ENCODE assay signal across 28 mouse cellular contexts in the genomic region with DNA sequence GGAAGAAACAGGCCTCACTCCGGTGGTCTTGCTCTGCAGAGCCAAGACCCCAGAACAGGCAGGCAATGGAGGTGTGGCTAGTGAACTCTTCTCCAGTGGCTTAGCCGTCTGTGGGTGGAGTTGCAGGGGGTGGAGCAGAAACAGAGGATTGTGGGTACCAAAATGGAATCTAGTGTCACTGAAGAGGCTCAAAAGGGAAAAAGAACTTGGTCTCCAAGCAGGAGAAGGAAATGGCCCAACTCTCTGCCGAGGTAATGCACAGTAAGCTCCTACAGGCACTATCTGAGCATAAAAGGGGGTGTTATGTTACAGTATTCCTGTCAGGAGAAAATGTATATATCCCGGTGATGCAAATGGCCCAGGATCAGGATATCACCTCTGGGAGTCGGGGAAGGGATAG.
DNase-seq lines count a peak whose midpoint lies in the region; ATAC-seq and TF ChIP-seq lines count a peak whose summit lies in the region.
"Had no signal": no experiment of that assay in that cellular context is flagged by ENCODE, and none has a peak within 500 bp of the region (broad histone marks: within the 10 kb centered on the region; RNA-seq: fewer than 3 reads in every experiment).

No protein-coding gene starts in this region.

- peaks cover 21% of the 10 kb centered on the region for H3K4me1 ChIP-seq in midbrain, embryonic 11.5 days (ENCODE audit: control insufficient read depth, insufficient read depth, low read length)
- H3K4me1 ChIP-seq in midbrain, postnatal 0 days (ENCODE audit: insufficient read depth, low read length), result no peaks in the 10 kb centered on the region
- peaks cover 3% of the 10 kb centered on the region for H3K4me1 ChIP-seq in ES-Bruce4 (ENCODE audit: control insufficient read depth, insufficient read depth, low read length)
- peaks cover 7% of the 10 kb centered on the region for H3K4me1 ChIP-seq in hindbrain, embryonic 16.5 days (ENCODE audit: control insufficient read depth, insufficient read depth, low read depth, low read length)

- no peaks in the 10 kb centered on the region for H3K27me3 ChIP-seq in midbrain, embryonic 11.5 days (ENCODE audit: control insufficient read depth, insufficient read depth, low read length)
- no peaks in the 10 kb centered on the region for H3K27me3 ChIP-seq in midbrain, postnatal 0 days (ENCODE audit: insufficient read depth, low read length)
- H3K27me3 ChIP-seq in ES-Bruce4 (ENCODE audit: control insufficient read depth, insufficient read depth, low read length, poor library complexity, severe bottlenecking), result no peaks in the 10 kb centered on the region
- no peaks in the 10 kb centered on the region for H3K27me3 ChIP-seq in hindbrain, embryonic 16.5 days (replicated peaks; ENCODE audit: control insufficient read depth, insufficient read depth, low read length)
- H3K27me3 ChIP-seq: embryonic facial prominence, embryonic 12.5 days; embryonic facial prominence, embryonic 15.5 days; hindbrain, embryonic 15.5 days; Patski had no signal

- H3K4me2 ChIP-seq in midbrain, embryonic 11.5 days, result no peak overlapping the region
- no peak overlapping the region for H3K4me2 ChIP-seq in midbrain, postnatal 0 days (ENCODE audit: low read depth, low read length, poor library complexity, severe bottlenecking)
- H3K4me2 ChIP-seq in hindbrain, embryonic 16.5 days (ENCODE audit: low read length), result no peak overlapping the region
- H3K4me2 ChIP-seq: embryonic facial prominence, embryonic 12.5 days; embryonic facial prominence, embryonic 15.5 days; forebrain, embryonic 13.5 days; hindbrain, embryonic 12.5 days; hindbrain, embryonic 15.5 days had no signal

- no peak for TF ChIP-seq CTCF in midbrain, postnatal 0 days (IDR thresholded peaks at IDR 0.05)
- no peak for TF ChIP-seq CTCF in ES-Bruce4 (IDR thresholded peaks at IDR 0.05; ENCODE audit: low read depth, low read length)

- no peaks in the 10 kb centered on the region for H3K9me3 ChIP-seq in midbrain, embryonic 11.5 days (ENCODE audit: control insufficient read depth, low read length)
- no peaks in the 10 kb centered on the region for H3K9me3 ChIP-seq in midbrain, postnatal 0 days (ENCODE audit: low read length)
- H3K9me3 ChIP-seq in ES-Bruce4 (replicated peaks; ENCODE audit: control insufficient read depth, insufficient read depth, low read length, poor library complexity, severe bottlenecking), result no peaks in the 10 kb centered on the region
- H3K9me3 ChIP-seq in hindbrain, embryonic 16.5 days (ENCODE audit: control insufficient read depth, low read length), result no peaks in the 10 kb centered on the region
- H3K9me3 ChIP-seq: embryonic facial prominence, embryonic 12.5 days; embryonic facial prominence, embryonic 15.5 days; forebrain, embryonic 13.5 days; heart, embryonic 10.5 days; hindbrain, embryonic 12.5 days; hindbrain, embryonic 15.5 days had no signal

- 76% methylated on average over 5 of the region's 5 CpGs for WGBS in midbrain, embryonic 11.5 days
- 75% methylated on average over 5 of the region's 5 CpGs for WGBS in midbrain, postnatal 0 days
- WGBS in hindbrain, embryonic 16.5 days, result 79% methylated on average over 5 of the region's 5 CpGs

- no peak overlapping the region for H3K27ac ChIP-seq in midbrain, embryonic 11.5 days (ENCODE audit: low read depth, low read length)
- H3K27ac ChIP-seq in midbrain, postnatal 0 days (ENCODE audit: low read depth, low read length), result no peak overlapping the region
- no peak overlapping the region for H3K27ac ChIP-seq in ES-Bruce4 (ENCODE audit: insufficient read depth, low read length)
- H3K27ac ChIP-seq in hindbrain, embryonic 16.5 days (ENCODE audit: low read depth, low read length), result no peak overlapping the region
- H3K27ac ChIP-seq: embryonic facial prominence, embryonic 12.5 days; embryonic facial prominence, embryonic 15.5 days; forebrain, embryonic 13.5 days; heart, adult 2 months; heart, embryonic 10.5 days; hindbrain, embryonic 12.5 days; hindbrain, embryonic 15.5 days had no signal

- H3K36me3 ChIP-seq in midbrain, embryonic 11.5 days (ENCODE audit: control insufficient read depth, insufficient read depth, low read length), result no peaks in the 10 kb centered on the region
- no peaks in the 10 kb centered on the region for H3K36me3 ChIP-seq in midbrain, postnatal 0 days (ENCODE audit: insufficient read depth, low read length)
- H3K36me3 ChIP-seq in ES-Bruce4 (ENCODE audit: control insufficient read depth, insufficient read depth, low read length, poor library complexity, severe bottlenecking), result no peaks in the 10 kb centered on the region
- H3K36me3 ChIP-seq in hindbrain, embryonic 16.5 days (ENCODE audit: control insufficient read depth, insufficient read depth, low read length), result no peaks in the 10 kb centered on the region
- H3K36me3 ChIP-seq: embryonic facial prominence, embryonic 12.5 days; embryonic facial prominence, embryonic 15.5 days; heart, embryonic 10.5 days; hindbrain, embryonic 12.5 days; hindbrain, embryonic 15.5 days had no signal

- H3K4me3 ChIP-seq in midbrain, embryonic 11.5 days (ENCODE audit: low read depth, low read length), result no peak overlapping the region
- H3K4me3 ChIP-seq in midbrain, postnatal 0 days (ENCODE audit: low read depth, low read length), result no peak overlapping the region
- peak overlapping the region; percentile 29 for H3K4me3 ChIP-seq in ES-Bruce4 (ENCODE audit: low read depth, low read length)
- H3K4me3 ChIP-seq in hindbrain, embryonic 16.5 days (ENCODE audit: low read length), result no peak overlapping the region
- H3K4me3 ChIP-seq: embryonic facial prominence, embryonic 12.5 days; embryonic facial prominence, embryonic 15.5 days; forebrain, embryonic 13.5 days; heart, adult 2 months; heart, embryonic 10.5 days; hindbrain, embryonic 12.5 days; hindbrain, embryonic 15.5 days had no signal

- ATAC-seq in midbrain, embryonic 11.5 days (ENCODE audit: low FRiP score), result no peak
- ATAC-seq in midbrain, postnatal 0 days (ENCODE audit: low FRiP score), result no peak
- ATAC-seq in hindbrain, embryonic 16.5 days, result no peak
- ATAC-seq: activated CD4-positive, CD25-positive, alpha-beta regulatory T cell, adult 4 months; CD4-positive, CD25-positive, alpha-beta regulatory T cell, adult 4 months; forebrain, embryonic 13.5 days; forebrain, embryonic 16.5 days; inflammation-experienced regulatory T-cells, adult 6 months; intestine, postnatal 0 days; Patski had no signal

- TF ChIP-seq POLR2A in ES-Bruce4 (IDR thresholded peaks at IDR 0.05; ENCODE audit: insufficient read depth, low read length), result peak; percentile 16

- no peak for TF ChIP-seq EP300 in ES-Bruce4 (IDR thresholded peaks at IDR 0.05; ENCODE audit: insufficient read depth, low read depth, low read length)

- peak; percentile 54 for DNase-seq in midbrain, embryonic 11.5 days (ENCODE audit: low spot score, missing footprints)
- no peak for DNase-seq in midbrain, postnatal 0 days (ENCODE audit: low spot score)
- peak; percentile 41 for DNase-seq in ZHBTc4 (ENCODE audit: low read depth, low spot score)
- no peak for DNase-seq in adrenal gland, postnatal 36 days
- DNase-seq in kidney, postnatal 4 days, result no peak
- DNase-seq: adrenal gland, adult 8-10 months; adrenal gland, postnatal 25 days; cerebellum, adult 18-20 months; cerebellum, adult 9-10 months; cerebellum, postnatal 14 days; gastrocnemius, postnatal 10 days; gastrocnemius, postnatal 36 days; kidney, adult 2 months had no signal

- H3K9ac ChIP-seq in midbrain, embryonic 11.5 days (ENCODE audit: low read length), result no peak overlapping the region
- H3K9ac ChIP-seq in midbrain, postnatal 0 days (replicated peaks; ENCODE audit: low read length, poor library complexity, severe bottlenecking), result no peak overlapping the region
- H3K9ac ChIP-seq in ES-Bruce4 (ENCODE audit: low read depth, poor library complexity, severe bottlenecking), result no peak overlapping the region
- no peak overlapping the region for H3K9ac ChIP-seq in hindbrain, embryonic 16.5 days (ENCODE audit: low read depth, low read length)
- H3K9ac ChIP-seq: embryonic facial prominence, embryonic 12.5 days; embryonic facial prominence, embryonic 15.5 days; forebrain, embryonic 13.5 days; hindbrain, embryonic 12.5 days; hindbrain, embryonic 15.5 days had no signal

Comparison
In these comparisons a context has a peak if more than half of its experiments do, and no peak if none do; other contexts are left out.
1. DNase-seq: peak in midbrain, embryonic 11.5 days (single experiment) and ZHBTc4 (single experiment); none in midbrain, postnatal 0 days (single experiment), adrenal gland, postnatal 36 days (0 of 2) and kidney, postnatal 4 days (0 of 2).